Mouse (Mus musculus) MN1 (cell line): ENCODE data around the gene Krtap28-10.
A peak's percentile ranks its signal among the peaks of the same experiment; 100 is the strongest.

Experiments used
- DNase-seq: peaks from one replicate; pipeline ENCODE4 v3.0.0-alpha.2; 2016; ENCODE audit warnings: low spot score

Gene Krtap28-10

GRCm38 (mm10) chr1:83042380-83042779 lies at the start of gene Krtap28-10:
Gene Krtap28-10, minus strand, starts transcription at chr1:83042480.
- no peak for DNase-seq

GRCm38 (mm10) chr1:83091268-83091667 lies 49.0 kb upstream of the Krtap28-10 start:
- DNase-seq = no peak

GRCm38 (mm10) chr1:83084790-83085189 lies 42.5 kb upstream of the Krtap28-10 start:
- DNase-seq = no peak

GRCm38 (mm10) chr1:83077016-83077415 lies 34.7 kb upstream of the Krtap28-10 start:
- no peak for DNase-seq

DNA sequence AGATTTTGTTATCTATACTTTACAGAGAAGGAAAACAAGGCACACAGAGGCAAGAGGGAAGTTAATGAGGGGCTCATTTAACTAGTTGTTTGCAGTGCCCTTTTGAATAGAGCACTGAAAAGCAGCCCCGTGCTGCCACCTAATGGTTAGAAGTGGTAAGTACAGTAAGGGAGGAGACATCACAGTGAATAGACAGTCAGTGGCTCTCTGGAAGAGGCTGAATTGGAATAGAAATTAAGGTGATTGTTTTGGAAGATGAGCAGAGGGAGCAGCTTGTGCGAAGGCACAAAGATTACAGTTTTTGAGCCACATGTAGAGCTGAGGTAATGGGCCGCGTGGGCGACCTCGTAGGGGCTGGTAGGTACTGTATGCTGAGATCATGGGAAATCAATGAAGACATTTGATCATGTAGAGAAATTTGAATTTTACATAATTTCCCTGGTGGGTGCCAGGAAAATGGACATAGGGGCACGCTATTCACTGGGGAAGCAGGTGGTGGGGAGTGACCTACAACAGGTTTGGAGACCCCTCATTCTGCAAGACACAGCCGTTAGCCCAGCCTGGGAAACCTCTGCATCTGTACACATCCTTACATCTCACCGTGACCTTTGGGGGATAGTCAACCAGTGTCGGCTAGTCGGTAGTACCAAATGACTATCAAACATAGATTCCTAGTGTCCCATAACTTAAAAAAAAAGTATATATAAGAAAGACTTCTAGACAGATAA lies 34.1 kb upstream of the Krtap28-10 start:
- peak; percentile 22 for DNase-seq

GRCm38 (mm10) chr1:83075526-83076189 lies 33.4 kb upstream of the Krtap28-10 start:
- DNase-seq = no peak

DNA sequence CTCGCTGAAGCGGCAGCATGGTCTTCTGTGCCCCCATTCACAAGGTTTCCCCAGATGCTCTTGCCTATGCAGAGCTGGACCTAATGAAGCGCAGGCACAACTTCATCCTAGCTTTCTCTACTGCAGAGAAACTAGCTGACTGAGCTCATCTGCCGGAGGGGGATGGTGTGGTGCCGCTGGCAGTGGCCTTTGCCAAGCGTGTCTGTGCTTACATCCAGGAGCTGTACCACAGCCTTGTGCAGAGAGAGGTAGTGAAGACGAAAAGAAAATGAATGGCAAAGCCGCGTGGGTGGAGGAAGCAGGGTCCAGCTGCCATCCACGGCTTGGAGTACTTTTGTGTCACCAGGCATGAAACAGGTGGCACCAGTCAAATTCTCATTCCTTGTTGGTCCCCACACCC lies 24.9 kb upstream of the Krtap28-10 start:
- DNase-seq = no peak

GRCm38 (mm10) chr1:83066577-83066976 lies 24.3 kb upstream of the Krtap28-10 start:
- DNase-seq = no peak

- peak; percentile 7 for DNase-seq
These were observed 22.6 kb upstream of the Krtap28-10 start for GRCm38 (mm10) chr1:83064851-83065250.

DNA sequence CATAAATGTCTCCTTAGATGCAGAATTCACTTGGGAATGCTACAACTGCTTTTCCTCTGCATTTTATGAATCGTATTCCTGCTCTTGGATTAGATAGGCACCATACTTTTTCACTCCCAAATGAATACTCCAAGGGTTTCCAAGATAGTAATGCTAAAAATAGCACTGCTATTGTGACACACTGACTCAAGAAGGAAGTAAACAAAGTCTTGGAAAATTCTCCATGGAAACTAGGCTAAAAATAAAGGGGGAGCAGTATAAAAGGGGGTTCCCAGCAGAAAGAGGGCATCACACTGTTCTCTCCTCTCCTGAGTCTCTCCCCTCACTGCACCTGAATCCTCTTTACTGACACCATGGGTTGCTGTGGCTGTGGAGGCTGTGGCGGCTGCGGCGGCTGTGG lies 18.4 kb upstream of the Krtap28-10 start, which contains the start of gene Krtap28-13:
Gene Krtap28-13, plus strand, starts transcription at position 288 of the 400 bp plus-strand sequence.
- DNase-seq = no peak

DNA sequence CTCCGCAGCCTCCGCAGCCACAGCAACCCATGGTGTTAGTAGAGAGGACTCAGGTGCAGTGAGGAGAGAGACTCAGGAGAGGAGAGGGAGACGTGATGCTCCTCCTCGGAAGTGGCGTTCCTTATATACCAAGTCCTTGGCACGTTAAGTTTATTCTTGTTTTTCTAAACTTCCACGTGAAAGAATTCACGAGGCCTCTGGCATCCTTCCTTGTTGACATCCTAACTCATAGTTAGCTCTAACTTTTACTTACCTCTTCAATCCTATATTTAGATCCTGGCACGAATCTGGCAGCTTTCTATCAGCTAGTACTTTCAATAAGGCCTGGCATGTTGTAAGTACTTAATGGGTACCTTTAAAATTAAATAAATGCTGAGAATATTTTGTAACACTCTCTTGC lies 17.0 kb upstream of the Krtap28-10 start, which contains the start of gene A030005K14Rik:
Gene A030005K14Rik, minus strand, starts transcription at position 101 of the 400 bp plus-strand sequence.
- no peak for DNase-seq

- no peak for DNase-seq
These were observed 16.2 kb upstream of the Krtap28-10 start for GRCm38 (mm10) chr1:83058481-83058880.

DNA sequence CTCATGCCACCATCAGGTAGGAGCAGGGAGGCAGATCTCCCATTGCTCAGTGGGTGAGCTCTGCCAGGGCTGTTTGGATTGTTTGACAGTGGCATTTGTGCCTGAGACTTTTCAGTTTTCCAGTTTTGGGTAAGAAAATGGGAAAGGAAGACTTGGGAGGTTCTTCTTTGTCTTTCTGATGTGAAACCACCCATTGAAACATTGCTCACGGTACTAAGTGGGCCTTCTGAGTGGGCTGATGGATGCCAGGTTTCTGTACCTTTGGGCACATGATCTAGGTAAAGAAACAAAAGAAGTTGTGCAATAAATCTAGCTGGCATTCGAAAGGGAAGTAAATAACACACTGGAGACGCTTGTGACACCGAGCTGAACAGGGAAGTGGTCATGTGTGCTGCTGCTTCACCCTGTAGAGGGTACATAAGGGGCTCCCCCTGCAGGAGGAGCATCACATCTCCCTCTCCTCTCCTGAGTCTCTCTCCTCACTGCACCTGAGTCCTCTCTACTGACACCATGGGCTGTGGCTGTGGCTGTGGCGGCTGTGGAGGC lies 2.7 kb upstream of the Krtap28-10 start, which contains the start of gene Gm47969:
Gene Gm47969, plus strand, starts transcription at position 51 of the 546 bp plus-strand sequence.
- no peak for DNase-seq

DNA sequence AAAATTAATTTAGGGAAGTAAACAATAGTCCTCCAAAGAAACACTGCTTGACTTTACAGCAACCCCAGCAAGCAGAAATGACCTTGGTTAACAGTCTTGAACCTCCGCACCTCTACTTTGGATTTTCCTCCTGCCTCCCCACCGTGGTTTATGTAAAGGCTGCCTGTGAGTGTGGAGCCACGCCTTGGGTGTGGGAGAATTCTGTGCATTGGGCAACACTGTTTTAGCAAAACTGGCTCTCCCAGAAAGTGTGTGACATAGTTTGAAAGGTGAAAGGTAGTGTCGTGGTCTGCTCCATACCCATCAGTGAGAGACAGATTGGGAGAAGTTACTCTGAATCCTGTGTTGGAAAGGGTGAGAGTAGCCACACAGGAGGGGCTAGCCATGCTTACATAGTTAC lies 3.2 kb downstream of the Krtap28-10 start:
- no peak for DNase-seq

DNA sequence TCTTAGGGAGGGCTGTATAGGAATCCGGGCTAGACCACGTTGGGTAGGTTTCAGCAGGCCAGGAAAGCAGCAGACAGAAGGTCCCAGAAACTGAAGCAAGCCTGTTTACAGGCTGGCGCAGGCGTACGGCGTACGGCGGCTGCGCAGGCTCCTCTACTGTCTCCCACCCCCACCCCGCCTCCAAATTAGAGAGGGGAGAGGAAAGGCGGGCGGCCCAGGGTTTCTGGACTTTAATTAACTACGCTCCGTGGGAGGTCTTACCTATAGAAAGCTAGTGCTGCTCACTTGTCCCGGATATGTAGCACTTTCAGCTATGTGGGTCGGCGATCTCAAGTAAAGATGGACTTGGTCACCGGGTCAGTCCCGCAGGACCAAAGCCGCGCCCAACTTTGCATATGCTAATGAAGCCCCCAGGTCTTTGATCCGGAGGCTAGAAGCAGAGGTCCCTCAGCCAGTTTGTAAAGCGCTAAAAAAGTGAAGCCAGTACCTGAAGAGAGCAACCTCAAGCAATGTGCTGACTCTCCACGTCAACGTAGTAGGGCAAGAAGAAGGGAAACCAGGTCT lies 4.1 kb downstream of the Krtap28-10 start, which contains the start of gene Slc19a3:
Gene Slc19a3, minus strand, starts transcription at position 340 of the 564 bp plus-strand sequence.
- DNase-seq = no peak

GRCm38 (mm10) chr1:83036892-83037667 lies 5.2 kb downstream of the Krtap28-10 start:
- DNase-seq = no peak

DNA sequence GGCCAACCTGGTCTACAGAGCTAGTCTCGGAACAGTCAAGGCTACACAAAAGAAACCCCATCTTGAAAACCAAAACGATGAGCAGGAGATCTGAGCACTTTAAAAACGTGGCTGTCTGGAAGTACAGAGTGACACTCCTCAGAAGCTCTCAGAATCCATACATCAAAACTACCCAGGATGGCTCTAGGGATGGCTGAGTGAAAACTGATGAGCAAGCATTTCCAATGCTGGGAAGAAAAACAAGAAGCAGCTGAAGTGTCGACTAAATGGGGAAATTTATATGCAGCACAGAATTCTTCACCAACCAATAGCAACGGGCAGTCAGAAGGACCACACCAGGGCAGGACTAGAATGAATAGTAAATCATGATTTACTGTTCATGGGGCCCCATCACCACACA lies 7.8 kb downstream of the Krtap28-10 start:
- no peak for DNase-seq

DNA sequence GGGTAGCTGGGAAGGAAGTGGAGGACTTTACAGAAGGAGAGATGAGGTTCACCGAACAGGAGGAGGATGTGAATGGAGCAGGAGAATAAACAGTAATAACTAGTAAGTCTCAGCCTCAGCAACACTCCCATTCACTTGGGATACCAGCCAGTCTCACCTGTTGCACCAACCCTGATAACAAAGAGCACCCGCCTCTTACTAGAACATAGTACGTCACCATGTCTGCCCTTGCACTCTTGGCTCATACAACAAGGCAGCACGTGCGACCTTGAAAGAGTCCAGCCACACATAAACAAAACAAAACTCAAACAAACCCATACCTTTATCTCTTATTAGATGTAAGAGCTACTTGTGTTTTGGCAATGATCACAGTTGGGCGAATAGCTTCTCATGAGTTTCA lies 9.8 kb downstream of the Krtap28-10 start:
- DNase-seq = no peak

DNA sequence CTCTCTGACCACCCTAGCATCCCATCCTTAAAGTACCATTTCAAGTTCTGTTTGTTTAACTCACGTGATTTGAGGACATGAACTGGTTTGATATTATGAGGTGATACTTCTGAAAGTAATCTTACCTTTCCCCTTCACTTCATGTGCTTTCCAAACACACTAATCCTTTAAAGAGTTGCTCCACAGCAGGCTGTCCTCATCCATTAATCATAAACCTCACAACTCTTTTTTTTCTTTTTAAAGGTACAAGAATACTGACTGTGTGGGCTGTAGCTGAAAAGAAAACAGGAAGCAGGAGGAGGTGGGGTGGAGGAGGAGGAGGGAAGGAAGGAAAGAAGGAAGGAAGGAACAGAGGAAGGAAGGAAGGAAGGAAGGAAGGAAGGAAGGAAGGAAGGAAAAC lies 10.3 kb downstream of the Krtap28-10 start:
- DNase-seq = no peak

DNA sequence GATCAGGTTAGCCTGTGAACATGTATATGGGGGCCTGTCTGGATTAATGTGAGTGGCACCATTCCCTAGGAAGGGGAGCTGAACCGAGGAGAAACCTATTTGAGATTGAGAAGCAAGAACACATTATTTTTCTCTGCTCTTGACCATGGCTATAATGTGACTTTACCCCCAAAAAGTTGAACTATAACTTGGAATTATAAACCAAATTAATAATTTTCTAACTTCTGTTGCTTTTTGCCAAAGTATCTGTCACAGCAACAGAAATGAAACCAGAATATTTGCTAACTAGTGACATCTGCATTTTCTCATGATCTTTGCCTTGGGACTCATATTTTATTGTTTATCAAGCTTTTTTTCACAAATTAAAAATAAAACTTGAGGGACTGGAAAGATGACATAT lies 25.7 kb downstream of the Krtap28-10 start:
- no peak for DNase-seq

DNA sequence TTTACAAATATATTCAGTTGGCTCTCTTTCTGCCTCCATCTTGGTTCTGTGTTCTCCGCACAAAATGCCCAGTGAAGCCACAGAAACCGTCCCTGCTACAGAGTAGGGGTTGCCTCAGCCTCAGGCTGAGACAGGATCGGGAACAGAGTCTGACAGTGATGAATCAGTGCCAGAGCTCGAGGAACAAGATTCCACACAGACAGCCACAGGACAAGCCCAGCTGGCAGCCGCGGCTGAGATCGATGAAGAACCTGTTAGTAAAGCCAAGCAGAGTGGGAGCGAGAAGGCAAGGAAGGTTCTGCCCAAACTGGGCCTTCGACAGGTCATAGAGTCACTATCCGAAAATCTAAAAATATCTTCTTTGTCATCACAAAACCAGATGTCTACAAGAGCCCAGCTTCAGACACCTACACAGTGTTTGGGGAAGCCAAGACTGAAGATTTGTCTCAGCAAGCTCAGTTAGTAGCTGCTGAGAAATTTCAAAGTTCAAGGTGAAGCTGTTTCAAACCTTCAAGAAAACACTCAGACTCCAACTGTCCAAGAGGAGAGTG lies 26.9 kb downstream of the Krtap28-10 start:
- DNase-seq = no peak
